Mouse (Mus musculus) activated CD4-positive, CD25-positive, alpha-beta regulatory T cell, adult 4 months (primary cell): Measurements from ENCODE around the gene Spred2. TPM values are rescaled to one million over a fixed set of nuclear protein-coding genes. Genes with fewer than 3 reads are reported as not detected.

Experiments
- ATAC-seq: one replicate; pipeline ENCODE4 v1.8.0; 2017
- polyA plus RNA-seq, 2 experiments: library from polyadenylated mRNA; unstranded; fragments of 100-300 nt; shearing (Covaris generic); gene quantifications; one replicate each; pipeline ENCODE4 v1.2.1; 2017

Spred2 gene
- polyA plus RNA-seq, 2 experiments from 2014 or later, result 2.1 to 3.4 TPM

DNA sequence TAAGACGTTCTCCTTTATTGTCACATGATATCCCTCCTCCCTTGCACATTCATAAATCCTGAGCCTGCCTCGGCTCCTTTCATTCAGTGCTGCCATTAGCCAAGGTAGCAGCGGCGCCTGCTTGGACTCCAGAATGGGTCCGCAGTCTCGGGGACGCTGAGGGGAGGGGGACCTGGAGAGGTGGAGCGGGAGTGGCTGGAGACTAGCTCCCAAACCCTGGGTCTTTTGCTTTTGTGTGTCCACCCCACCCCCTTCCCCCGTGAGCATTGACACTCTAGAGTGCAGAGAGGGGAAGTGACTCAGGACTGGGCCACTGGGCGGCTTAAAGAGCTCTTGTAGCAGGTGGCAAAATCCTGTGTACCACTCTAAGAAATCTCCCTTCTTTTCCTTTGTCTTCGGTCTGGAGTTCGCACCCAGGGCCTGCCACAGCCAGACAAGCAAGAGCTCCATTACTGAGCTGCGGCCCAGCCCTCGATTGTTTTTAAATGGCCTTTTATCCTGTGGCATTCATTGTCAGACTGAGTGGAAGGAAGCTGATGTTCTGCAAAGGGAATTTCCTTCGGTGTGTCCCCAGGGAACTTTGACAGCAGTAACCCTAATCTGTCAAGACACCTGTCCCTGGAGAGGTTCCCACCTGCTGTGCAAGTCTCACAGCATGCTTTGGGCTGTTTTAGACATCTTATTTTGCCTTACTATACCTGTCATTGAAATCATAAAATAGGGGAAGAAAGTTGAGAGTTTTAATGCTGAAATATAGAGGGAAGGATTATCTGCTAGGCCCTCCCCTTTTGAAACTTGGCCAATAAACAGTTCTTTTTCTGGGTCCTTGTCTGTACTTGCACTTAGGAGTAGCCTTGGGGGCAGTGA lies 2.0 kb downstream of the Spred2 start:
- peak; percentile 25 for ATAC-seq

- no peak for ATAC-seq
Measured at GRCm38 (mm10) chr11:19926843-19927120, 2.6 kb downstream of the Spred2 start.

DNA sequence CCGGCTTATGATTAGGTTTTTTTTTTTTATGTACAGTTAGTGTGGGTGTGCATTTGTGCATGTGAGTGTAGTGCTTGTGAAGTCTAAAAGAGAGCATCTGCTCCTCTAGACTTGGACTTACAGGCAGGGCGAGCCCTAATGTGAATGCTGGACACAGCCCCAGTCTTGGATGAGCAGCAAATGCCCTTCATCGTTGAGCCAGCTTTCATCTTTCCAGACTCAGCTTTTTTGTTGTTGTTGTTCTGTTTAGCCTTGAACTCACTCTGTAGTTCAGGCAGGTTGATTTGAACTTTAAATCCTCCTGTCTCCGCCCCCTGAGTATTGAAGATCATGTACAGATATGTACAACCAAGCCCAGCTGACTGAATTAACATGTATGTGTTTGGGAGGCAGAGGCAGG lies 4.5 kb downstream of the Spred2 start:
- no peak for ATAC-seq

- ATAC-seq, result no peak
Measured at GRCm38 (mm10) chr11:19929087-19929865, 5.1 kb downstream of the Spred2 start.

GRCm38 (mm10) chr11:19931569-19932230 lies 7.5 kb downstream of the Spred2 start:
- ATAC-seq, result no peak

DNA sequence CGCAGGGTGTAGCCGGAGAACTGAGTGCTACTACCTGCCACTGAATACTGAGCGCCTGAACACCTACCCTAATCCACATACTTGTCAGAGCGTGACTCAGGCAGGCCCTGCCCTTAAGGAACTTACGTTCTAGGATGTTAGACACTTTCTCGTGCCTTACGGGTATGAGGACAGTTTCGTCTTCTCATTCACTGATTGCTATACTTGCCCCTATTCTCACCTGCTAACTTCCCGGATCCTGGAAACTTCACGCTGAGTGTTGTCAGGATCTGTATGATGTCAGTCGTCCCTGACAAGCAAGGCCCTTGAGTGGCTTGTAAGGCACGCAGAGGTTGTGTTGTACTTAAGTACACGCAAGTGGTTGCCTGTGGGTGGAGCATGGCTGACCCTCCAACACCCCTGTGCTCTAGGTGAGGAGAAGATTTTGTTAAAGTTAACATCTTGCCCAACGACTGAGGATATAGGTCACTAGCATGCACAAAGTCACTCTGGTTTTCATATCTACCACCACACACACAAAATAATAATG lies 8.9 kb downstream of the Spred2 start:
- no peak for ATAC-seq

GRCm38 (mm10) chr11:19935524-19936354 lies 11.6 kb downstream of the Spred2 start:
- no peak for ATAC-seq

GRCm38 (mm10) chr11:19938456-19939004 lies 14.4 kb downstream of the Spred2 start:
- ATAC-seq, result no peak

DNA sequence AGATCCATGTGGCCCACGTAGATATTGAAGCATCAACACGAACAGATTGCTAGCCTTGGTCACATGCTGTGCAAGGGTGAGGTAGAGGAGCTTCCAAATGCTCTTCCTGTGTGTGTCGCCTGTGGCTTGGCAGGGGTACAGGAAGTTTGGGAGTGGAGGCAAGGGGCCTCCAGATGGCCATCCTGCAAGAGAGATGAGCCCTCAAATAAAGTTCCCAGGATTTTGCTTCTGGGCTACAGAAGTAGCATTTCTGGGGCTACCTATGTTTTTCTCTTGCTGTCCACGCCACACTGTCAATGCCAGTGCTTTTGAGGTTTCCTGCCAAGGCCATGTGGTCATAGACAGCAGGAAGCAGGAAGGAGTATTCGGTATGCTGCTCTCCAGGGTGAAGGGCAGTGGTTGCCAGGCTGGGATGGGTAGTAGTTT lies 15.1 kb downstream of the Spred2 start:
- no peak for ATAC-seq

- no peak for ATAC-seq
Measured at GRCm38 (mm10) chr11:19939831-19940230, 15.7 kb downstream of the Spred2 start.

DNA sequence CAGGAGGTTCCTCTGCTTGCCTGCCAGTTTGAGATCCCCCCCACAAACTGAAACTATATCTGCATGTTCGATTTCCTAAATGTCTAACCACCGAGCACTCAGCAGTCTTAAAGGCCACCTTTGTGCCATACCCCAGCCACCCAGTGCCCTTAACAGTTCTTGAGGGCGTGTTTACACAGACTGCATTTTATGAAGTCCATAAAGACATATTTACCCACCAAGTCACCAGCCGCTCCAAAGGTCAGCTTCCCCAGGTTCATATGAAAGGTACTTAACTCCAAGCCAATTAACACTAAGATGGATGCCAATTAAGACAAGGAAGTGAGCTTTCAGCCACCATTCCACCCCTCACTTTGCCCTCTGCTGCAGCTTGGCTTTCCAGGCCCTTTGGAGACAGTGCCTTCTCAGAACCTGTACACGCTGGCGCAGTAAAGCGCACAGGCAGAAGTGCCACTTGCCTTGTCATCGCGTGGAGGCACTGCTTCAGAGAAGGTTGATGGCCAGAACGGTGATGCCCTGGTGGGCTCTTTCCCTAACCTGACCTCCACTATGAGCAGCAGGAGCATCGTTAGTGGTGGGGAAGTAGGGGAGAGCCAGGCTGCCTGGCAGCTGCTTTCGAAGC lies 17.1 kb downstream of the Spred2 start:
- no peak for ATAC-seq

DNA sequence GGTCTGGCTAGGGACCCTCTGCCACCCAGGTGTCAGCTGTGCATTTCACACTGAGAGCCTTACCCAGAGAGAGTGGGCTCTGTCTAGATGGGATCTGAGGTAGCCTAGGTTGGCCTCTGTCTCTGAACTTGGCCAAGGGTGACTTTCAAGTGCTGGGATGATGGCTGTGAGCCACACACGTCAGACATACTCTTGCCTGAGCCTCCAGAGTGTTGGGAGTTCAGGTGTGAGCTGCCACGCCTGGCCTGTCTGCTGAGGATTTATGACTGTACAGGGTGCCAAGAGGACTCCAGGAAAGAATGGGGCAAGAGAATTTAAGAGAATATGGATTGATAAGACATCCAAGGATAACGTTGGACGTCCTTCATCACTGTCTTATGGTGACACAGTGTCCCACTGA lies 17.8 kb downstream of the Spred2 start:
- no peak for ATAC-seq

DNA sequence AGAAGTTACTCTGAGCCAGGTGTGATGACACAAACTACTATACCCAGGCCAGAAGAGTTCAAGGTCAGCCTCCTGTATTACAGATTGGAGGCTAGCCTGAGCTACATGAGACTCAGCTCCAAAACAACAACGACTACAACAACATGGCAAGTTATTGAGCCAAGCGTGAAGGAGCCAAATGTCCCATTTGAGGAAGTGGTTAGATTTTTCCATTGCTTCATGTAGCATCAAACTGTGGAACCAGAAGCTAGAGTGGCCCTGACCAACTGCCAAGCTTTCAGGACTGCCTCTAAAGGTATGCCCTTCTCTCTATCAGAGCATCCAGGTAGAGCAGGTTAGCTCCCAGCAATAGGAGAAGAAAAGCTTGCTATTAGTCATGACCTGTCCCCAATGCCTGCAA lies 19.6 kb downstream of the Spred2 start:
- no peak for ATAC-seq

DNA sequence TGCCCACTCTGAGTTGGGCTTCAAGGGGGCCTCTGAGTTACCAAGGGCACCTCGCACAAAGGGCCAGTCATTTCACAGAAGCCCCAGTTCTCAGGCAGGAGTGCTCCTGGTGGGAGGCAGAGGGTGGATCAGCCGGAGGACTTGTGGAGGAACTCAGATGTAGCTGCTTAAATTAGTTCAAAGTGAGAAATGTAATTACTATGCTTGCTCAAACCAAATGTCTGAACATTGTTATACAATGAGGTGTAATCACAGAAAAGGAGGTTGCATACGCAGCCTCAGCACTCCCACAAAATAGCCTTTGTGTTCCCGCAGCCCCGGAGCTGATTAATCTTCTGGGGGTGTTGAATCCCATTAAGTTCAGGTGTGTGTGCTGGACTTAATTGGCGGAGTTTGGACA lies 20.5 kb downstream of the Spred2 start:
- no peak for ATAC-seq

DNA sequence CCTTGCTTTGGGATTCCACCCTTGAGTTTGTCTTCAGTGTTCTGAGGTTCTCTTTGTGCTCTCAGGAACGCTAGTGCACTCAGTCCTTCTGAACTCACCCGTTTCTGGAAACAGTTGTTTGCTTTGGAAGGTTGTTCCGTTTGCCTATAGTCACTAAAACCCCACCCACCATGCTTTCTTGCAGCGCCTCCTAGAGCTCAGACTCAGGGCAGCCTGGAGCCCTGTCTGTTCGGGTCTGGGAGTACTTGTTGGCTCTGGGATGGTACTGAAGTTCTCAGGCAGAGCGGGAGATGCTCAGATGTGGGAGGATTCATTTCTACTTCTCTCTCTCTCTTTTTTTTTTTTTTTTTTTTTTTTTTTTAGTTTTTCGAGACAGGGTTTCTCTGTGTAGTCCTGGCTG lies 22.5 kb downstream of the Spred2 start:
- no peak for ATAC-seq

- ATAC-seq, result no peak
Measured at GRCm38 (mm10) chr11:19947626-19948135, 23.5 kb downstream of the Spred2 start.

DNA sequence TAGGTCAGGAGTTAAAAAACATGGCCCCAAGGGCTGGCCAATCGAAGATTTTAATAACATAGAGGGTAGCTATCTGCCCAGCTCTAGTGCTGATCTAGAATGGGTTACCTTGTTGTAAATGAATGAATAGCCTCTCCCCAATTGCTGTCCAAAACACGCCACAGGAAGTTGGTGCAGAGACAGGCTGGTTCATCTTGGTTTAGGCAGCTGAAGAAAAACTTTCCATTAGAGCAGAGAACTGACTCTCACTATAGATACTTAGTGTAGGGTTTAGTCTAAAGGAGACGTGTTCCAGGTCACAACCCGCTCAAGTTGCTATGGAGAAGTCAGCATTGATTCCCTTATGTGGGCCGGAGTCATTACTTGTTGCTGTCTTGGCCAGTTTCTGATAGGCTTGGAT lies 25.6 kb downstream of the Spred2 start:
- peak; percentile 67 for ATAC-seq

- ATAC-seq, result no peak
Measured at GRCm38 (mm10) chr11:19950169-19950568, 26.0 kb downstream of the Spred2 start.

DNA sequence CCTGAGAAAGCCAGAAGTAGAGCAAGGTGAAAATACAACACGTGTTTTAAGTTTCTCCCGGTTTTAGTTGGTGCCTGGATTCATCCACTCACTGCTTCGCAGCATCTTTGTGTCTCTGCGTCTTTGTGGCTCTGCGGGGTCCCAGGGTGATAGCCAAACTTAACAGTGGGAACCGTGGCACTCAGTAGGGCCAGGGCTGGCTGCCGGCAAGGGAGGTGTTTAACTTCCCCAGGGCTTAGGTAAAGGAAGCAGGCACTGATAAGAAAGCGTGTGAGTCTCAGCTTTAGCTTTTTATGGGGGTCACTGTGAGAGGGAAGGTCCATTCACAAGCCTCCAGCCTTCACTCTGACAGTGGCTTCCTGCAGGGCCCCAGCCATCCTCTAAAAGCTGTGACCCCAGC lies 28.8 kb downstream of the Spred2 start:
- no peak for ATAC-seq

DNA sequence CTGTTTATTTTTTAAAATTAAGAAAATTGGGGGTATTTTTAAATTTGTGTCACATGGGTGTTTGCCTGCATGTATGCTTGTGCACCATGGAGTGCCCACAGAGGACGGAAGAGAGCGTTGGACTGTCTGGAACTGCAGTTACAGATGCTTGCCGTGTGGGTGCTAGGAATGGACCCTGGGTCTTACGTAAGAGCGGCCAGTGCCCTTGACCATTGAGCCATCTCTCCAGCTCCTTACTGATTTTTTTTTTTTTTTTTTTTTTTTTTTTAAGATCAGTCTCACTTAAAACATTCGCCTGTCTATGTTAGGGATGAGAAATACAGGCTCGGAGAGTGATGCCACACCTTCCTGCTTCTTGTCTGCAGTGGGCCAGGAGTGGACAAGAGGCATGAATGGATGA lies 29.7 kb downstream of the Spred2 start:
- no peak for ATAC-seq

DNA sequence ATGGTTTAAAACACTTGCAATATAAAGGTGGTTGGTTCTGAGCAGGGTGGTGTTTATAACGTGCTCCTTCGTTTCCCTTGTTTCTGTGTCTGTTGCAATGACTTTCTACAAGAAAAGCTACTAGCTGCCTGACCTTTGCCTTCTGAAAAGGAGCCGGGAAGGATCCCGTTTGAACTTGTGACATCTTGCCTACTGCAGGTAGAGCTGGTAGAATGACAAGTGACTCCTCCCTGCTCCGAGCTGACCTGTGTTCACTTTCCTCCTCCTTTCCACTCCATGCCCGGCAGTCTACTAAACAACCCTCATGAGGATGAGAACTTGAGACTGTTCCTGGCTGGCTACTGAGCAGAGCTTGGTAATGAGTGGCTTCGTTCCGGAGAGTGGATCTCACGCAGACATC lies 30.9 kb downstream of the Spred2 start:
- no peak for ATAC-seq
